Mouse (Mus musculus) frontal cortex, adult 2 months (tissue): ENCODE data around the gene Glo1. TPM values are rescaled to one million over a fixed set of nuclear protein-coding genes. Genes with fewer than 3 reads are reported as not detected.
A peak's percentile ranks its signal among the peaks of the same experiment; 100 is the strongest.
"Not testable (repeated sequence)": the region's sequence is repeated elsewhere in the genome, so short reads cannot be mapped to it uniquely, and the experiment has no call there.

Experiments used
- DNase-seq, 2 experiments: peaks; one replicate each; pipeline ENCODE4 v3.0.0; 2022; ENCODE audit warnings: low spot score in 1 of 2; ENCODE audit errors: extremely low spot score in 1 of 2
- polyA plus RNA-seq: library from polyadenylated mRNA; depleted of rRNA; stranded (reverse); fragments of >200 nt; gene quantifications from 2 replicates; pipeline ENCODE4 v1.2.3, GENCODE M21; 2012; rRNA removed

Glo1 gene
- 110 and 123 TPM in 2 replicates for polyA plus RNA-seq

DNA sequence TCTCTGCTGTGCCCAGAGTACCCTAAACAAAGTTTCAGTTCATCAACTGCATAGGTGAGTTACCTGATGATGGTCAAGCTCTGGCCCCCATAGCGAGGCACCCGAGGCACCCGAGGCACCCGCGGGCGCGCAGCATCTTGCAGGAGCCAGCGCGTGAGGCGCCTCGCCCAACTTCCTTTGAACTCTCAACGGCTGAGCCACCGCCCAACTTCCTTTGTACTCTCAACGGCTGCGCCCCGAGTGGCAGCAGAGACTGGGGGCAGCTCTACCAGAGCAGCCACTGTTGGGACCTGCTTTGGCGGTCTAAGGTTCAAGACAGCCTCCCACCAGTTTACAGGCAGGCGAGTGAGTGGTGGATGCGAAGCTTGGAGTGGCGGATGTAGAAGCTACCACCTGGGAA lies at the start of gene Glo1:
Gene Glo1 (minus strand): TSS at position 153 of the 400 bp plus-strand sequence.
- DNase-seq, result not testable (repeated sequence)

DNA sequence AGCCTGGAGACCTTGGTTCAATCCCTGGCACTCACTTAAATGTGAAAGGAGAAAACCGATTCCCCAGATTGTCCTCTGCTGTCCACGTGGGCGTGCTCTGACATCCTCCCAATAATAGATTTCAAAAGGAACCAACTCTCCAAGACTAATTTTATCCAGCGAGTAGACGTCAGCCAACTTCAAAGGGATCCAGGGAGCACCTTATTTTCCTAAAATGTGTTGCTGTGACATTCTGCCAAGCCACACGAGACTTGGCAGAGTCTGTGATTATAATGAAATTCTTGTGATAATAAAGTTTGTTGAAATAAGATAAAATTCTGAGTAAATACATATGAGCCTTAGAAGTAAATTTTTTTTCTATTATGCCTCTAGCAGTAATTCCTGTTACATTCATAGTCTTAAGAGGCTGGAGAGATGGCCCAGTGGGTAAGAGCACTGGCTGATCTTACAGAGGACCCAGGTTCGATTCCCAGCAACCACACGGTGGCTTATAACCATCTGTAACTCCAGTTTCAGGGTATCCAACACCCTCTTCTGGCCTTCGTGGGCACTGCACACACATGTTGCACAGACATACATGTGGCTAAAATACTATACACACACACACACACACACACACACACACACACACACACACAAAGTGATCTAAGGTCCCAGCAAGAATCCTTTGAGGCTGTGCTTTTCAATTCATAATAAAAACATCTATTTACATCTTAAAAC lies 48.5 kb upstream of the Glo1 start:
- peak in 1 of 2 experiments; percentile 12 for DNase-seq

DNA sequence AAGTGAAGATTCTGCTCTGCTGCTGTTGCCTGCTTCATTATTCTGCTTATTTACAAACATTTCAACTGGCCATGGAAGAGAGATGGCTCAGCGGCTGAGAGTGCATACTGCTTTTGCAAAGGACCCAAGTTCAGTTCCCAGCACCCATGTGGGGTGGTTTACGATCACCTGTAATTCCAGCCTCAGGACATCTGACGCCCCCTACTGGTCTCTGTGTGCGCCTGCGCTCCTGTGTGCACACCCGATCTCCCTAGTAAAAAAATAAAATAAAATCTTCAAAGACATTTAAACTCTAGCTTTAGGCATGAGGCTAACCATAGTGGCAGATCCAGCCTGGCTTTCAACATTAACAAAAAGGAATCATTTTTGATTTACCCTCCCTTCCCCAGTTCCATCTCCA lies 46.4 kb upstream of the Glo1 start:
- no peak for DNase-seq

DNA sequence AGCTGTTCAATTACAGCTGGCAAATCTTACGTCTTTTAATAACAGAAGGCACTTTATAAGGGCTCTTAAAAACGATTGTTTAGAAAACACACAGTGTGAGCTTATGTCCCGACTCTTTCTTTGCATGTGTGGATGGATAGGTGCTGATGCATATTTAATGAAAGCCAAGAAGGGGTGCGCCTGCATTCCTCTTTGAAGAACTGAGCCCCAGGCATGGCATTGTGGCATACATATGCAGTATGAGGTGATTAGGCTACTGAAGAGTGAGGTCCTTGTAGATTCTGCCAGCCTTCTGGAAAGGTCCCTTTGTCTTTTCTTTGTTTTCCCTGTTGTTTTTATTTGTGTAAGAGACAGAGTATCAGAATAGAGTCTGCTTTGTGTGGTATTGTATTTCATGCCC lies 45.9 kb upstream of the Glo1 start:
- no peak for DNase-seq

DNA sequence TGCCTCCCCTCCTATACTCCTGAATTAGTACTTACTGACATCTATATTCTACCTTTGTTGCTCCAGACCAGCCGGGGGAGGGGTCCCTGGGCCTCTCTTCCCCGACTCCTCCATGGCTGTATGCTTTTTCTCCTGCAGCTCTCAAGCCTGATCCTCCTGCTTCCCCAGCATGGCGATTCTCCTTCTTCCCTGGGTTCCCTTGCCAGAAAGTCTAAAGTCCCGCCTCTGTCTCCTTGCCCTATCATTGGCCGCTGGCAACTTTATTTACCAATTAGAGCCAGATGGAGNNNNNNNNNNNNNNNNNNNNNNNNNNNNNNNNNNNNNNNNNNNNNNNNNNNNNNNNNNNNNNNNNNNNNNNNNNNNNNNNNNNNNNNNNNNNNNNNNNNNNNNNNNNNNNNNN lies 38.2 kb upstream of the Glo1 start:
- no peak for DNase-seq

DNA sequence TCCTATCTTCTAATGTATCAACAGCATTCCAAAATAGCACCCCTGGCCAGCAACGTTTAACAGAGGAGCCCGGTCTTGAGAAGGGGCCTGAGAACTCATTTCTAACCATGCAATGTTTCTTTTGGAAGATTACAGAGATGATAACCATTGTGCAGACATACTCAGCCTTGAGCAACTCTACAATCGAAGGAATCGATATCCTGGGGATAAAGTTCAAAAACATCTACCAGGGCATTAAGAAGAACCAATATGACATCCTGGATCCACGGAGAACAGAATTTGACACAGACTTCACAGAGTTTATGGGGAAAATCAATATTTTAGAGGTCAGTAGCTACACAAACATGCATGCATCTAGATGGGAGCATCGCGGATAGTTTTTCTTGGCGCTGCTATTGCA lies 36.5 kb upstream of the Glo1 start:
- no peak for DNase-seq

DNA sequence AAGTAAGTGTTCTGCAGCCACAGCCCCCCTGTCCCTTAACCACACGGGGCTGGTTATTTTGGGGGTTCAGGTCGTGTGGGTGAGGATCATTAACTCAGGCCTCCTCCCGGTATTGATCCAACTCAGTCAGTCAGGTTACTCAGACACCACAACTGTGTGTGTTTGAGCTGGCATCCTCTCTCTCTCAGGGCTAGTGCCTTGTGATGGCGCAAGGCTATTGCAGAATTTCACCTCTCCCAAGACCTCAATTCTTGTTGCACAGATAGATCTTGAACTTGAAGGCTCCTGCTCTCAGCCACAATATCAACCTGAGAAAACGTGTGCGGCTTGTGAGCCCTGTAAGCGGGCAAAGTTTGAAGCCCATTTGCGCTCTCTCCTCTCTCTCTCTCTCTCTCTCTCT lies 35.5 kb upstream of the Glo1 start:
- DNase-seq, result no peak

DNA sequence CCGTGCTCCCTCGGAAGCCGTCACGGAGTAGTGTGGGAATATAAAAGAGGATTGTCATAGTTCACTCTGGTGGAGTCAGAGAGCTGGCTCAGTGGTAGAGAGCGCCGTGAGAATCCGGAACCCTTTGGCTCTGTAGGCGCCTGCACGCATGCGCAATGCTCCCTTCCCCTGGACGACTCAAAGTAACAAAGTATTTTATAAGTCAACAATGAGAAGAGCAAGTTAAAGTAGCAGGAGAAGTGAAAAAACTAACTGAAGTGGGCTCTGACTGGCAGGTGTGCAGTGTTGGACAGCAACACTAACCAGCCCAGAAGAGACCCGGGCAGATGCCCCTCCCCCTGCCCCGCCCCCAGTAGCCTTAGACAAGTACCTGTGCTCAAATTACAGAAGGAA lies 31.5 kb upstream of the Glo1 start:
- peak; percentile 44 to 84 for DNase-seq

DNA sequence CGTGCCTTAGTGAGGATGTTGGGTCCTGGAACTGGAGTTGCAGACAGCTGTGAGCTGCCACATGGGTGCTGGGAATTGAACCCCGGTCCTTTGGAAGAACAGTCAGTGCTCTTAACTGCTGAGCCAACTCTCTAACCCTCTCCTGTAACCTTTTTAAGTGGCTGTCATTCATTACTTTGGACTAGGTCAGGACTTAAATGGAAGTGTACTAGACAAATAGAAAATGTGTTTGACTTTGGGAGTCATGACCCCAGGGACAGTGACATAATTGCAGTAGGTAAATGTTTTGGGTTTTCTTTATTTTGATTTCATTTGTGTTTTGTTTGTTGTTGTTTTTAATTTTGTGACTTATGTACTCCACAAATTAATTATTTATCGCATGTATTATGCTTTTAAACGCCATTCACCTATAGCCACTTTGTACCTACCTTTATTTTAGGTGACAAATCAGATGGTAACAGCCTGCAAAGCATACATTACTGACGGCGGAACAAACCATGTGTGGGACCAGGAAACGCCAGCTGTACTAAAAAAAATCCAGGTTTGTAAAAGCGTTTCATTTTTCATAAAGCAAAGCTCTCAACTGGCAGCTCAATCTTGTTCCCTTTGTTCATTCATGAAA lies 31.0 kb upstream of the Glo1 start:
- no peak for DNase-seq

DNA sequence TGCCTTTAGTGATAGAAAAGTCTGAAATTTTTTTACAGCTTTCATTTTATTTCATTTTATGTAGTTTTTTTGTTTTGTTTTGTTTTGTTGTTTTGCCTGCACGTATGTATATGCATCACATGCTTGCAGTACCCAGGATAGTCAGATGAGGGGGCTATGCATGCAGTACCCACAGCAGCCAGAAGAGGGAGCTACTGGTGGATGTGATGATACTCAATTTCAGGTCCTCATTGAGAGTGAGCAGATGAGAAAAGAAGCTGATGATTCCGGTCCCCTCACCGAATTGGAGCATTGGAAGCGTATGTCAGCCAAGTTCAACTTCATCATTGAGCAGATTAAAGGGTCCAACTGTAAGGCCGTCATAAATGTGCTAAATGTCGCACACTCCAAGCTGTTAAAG lies 26.3 kb upstream of the Glo1 start:
- no peak for DNase-seq

DNA sequence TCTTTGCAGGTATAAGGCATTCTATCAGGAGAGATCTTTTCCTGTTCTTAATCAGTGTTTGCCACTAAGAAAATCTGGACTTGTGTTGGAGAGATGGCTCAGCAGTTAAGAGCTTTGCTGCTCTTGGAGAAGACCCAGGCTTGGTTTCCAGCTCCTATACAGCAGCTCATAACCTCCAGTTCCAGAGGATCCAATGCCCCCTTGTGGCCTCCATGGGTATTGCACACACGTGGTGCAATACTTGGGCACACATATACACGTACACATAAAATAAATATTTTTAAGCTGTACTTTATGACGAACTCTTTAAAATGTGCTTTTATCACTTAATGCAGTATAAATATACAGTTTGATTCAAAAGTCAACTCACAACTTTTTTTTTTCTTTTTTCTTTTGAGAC lies 22.1 kb upstream of the Glo1 start:
- DNase-seq, result no peak

DNA sequence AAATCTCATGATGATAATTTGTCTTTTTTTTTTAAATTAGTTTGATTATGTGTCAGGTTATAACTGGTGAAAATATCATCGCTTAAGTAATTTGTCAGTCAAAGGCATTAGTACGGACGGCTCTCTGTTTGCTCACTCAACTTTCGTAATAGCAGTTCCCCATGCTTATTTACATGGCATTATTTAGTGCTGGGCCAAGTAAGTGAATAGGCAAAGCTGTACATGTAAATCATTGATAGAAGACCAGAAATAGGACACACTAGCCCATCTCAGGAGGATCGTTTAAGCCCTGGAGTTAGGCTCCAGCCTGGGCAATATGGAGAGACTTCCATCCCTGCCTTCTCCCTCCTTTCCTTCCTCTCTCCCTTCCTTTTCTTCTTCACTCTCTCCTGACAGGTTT lies 14.2 kb upstream of the Glo1 start:
- no peak for DNase-seq

DNA sequence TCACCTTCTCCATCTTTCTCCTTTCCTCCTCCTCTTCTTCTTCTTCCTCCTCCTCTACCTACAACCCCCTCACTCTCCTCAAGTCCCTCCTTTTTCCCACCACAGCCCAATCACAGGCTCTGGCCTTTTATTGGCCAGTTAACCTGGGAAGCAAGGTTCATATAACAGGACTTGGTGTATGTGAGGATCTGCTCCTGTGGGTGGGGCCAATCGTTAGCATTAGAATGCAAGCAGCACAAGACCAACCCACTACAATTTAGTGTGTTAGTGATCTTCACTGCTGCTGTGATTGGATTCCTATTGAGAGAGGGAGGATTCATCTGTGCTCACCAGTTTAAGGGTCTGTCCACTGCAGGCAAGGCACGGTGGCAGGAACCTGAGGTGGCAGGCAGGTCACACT lies 12.3 kb upstream of the Glo1 start:
- DNase-seq, result no peak

DNA sequence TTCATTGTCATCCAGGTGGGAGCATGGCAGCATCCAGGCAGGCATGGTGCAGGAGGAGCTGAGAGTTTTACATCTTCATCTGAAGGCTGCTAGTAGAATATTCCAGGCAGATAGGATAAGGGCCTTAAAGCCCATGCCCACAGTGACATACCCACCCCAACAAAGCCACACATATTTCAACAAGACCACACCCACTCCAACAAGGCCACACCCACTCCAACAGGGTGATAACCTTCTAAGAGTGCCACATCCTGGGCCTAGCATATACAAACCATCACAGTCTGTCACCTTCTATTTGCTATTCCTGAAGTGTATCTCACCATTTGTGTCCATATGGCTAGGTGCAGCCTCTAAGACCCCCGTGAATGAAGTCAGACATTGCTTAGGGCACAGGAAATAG lies 11.0 kb upstream of the Glo1 start:
- no peak for DNase-seq

DNA sequence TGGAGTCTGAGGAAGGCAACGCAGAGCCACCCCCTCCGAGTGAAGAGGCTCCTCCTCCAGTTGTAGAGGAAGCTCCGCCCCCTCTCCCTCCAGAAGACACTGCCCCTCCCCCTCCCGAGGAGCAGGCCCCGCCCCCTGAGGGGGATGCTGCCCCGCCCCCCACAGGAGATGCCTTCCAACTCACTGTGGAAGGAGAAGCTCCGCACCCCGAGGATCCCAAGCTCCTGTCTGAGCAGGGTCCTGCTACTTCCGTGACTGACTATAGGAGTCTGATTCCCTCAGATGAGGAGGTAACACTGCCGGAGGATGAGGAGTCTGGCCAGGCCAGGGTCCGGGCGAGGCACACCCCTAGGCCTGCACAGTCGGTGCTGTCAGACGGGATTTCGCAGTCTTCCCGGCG lies 8.7 kb upstream of the Glo1 start:
- DNase-seq, result no peak

DNA sequence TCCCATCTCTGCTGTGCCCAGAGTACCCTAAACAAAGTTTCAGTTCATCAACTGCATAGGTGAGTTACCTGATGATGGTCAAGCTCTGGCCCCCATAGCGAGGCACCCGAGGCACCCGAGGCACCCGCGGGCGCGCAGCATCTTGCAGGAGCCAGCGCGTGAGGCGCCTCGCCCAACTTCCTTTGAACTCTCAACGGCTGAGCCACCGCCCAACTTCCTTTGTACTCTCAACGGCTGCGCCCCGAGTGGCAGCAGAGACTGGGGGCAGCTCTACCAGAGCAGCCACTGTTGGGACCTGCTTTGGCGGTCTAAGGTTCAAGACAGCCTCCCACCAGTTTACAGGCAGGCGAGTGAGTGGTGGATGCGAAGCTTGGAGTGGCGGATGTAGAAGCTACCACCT lies 2.5 kb downstream of the Glo1 start, which contains the start of gene Dnah8:
Gene Dnah8 (plus strand): TSS at position 223 of the 400 bp plus-strand sequence.
- DNase-seq, result not testable (repeated sequence)

DNA sequence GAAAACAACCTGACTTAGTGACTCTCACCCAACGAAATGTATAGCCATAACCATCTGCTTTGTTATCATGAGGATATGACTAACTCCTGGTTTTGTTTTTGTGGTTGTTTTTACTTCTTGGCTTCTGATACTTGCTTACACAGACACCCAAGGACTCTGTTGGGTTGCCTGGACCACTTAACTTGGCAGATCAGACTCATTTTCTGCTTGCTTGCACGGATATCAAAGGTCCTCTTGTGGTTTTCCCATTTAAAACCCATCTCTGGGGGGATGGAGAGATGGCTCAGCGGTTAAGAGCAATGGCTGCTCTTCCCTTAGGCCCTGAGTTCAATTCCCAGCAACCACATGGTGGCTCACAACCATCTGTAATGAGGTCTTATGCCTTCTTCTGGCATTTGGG lies 3.5 kb downstream of the Glo1 start:
- no peak for DNase-seq

DNA sequence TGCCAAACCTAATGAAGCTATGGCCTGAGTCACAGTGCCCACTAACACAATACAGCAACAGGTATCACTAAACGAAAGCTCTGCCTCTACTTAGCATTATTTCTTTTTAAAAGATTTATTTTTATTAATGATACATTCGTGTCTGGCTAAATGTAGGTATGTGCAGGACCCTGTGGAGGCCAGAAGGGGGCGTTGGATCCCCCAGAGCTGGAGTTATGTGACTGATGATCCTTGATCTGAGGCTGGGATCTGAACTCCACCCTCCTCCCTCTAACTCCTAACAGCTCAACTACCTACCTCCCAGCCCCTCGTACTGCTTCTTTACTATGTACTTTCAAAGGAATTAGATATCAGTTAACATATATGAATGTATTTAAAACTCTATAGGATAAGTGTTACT lies 5.2 kb downstream of the Glo1 start:
- DNase-seq, result no peak

DNA sequence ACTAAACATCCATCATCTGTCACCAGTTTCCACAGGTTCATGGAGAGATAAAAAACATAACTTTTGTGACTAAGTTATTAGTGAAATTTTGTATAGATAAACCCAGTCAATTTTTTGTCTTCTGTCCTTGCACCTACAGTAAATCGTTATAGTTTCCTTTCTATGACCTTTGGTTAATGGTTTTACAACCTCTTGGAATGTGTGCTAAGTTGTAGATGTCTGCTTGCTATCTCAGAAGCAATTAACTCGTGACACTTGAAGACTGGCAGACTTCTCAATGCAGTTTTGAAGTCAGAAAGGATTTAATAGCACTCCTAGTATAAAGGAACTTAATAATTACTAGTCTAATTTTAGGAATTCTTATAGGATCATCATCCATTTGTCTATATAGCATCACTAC lies 6.1 kb downstream of the Glo1 start:
- DNase-seq, result no peak

DNA sequence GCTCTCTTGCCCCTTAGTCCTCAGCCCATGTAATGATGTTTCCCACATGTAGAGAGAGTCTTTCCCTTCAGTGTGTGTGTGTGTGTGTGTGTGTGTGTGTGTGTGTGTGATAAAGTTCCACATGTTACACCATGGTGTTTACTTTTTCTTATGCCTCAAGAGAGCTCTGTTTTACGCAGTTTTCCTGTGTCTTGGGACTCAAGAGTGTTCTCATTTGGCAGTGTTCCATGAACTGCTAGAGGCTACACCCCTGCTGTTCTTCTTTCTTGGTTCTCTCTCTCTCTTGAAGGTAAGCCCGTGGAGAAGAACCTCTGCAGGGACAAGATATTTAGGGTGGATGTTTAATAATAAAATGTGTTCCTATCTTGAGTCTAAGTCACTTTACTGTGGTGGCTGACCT lies 7.5 kb downstream of the Glo1 start:
- DNase-seq, result no peak

DNA sequence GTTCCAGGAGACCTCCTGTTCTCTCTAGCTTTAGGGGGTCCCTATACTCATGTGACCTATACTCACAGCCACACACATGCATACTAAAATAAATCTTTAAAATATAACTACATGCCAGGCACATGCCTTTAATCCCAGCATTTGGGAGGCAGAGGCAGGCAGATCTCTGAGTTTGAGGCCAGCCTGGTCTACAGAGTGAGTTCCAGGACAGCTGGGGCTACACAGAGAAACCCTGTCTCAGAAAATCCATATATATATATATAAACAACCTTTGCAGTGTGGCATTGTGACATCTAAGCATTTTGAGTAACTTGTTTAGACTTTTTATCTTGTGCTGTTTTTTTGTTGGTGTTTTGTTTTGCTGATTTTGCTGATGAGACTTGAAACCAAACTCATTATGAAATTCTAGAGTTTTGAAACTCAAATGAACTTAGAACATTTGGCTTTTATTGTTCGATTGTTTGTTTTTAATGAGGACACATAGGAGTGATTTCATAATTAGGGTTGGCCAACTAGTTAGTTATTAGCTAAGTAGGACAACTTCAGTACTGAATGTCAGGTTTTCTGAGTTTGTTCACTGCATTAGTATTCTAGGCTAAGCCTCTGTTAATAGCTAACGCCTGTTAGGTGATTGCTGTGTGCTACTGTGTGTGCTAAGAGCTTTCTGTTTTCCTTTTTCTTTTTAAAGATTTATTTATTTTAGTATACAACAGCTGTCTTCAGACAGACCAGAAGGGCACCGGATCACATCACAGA lies 8.4 kb downstream of the Glo1 start:
- no peak for DNase-seq

DNA sequence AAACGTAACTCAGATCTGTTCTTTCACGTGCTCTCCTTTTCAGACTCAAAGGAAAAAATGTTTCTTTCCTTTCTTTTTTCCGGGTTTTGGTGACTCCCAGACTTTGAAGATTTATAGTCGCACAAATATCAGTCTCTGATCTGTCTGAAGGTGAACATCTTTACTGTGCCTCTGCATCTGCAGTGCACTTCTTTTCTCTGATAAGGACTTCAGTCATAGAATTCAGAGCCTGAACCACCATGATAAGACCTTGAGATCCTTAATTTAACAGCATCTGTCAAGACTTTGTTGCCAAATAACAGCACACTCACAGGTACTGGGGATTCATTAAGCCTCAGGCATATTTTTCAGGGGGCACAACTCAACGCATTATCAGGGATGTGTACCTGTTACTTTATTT lies 10.5 kb downstream of the Glo1 start:
- no peak for DNase-seq
